Mouse (Mus musculus): ENCODE measurements around the gene Icam4.

DNA sequence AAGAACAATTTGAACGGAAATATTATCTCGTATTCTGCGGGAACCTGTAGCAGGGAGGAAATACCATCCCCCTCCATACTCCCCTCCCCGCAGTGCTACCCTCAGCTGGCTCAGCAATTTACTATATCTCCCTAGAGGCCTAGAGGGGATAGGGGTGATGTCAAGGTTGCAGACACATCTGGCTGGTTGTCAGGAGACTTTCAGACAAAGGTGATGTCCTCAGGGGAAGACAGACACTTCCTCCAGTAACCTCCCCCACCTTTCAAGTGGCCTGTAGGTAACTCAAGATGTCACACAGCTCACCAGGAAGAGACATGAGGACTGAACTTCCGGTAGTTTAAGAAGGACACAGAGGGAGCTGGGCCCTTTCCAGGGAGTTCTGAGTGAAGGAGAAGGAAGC lies 46.0 kb upstream of the Icam4 start:
- TF ChIP-seq POLR2A (IDR thresholded peaks at IDR 0.05; ENCODE audit: borderline replicate concordance, extremely low read depth, insufficient read depth, insufficient read length, poor library complexity, severe bottlenecking), result no peak
- TF ChIP-seq CTCF (IDR thresholded peaks at IDR 0.05; ENCODE audit: borderline replicate concordance, extremely low read depth, insufficient read depth, insufficient read length), result no peak
